Mouse (Mus musculus) kidney, postnatal 25 days (tissue): Measurements from ENCODE around the gene Spcs1.

ENCODE experiments used
- DNase-seq, 2 experiments: peaks; one replicate each; pipeline ENCODE4 v3.0.0; 2021; ENCODE audit warnings: mixed read lengths in 2 of 2

Gene Spcs1

DNA sequence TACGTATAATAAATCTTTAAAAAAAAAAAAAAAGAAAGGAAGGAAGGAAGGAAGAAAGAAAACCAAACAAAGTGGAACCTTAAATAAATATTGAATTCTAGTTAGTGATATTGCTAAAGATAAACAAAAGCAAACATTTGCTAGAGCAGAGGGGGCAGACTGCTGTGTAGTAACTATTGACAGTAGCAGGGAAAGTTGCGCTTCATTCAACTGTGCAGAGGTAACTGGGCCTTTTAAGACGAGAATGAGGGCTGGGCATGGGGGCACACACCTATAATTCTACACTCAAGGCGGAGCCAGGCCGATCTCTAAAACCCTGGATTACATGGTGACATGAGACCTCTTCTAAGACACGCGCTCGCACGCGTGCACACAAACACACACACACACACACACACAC, 51.5 kb downstream of the Spcs1 start:
- DNase-seq: no peak
